Mouse (Mus musculus) kidney, adult 2 months (tissue): ENCODE results near the gene Ambp.

Source experiments
- CTCF ChIP-seq: fragments of 200-500 bp; conservative IDR thresholded peaks from 2 replicates; pipeline ENCODE4 v1.5.1; 2011; ENCODE audit warnings: low read depth, mild to moderate bottlenecking, control low read depth, low read length, moderate library complexity, mixed read lengths; ENCODE audit not compliant: insufficient read depth, insufficient read length
- POLR2A ChIP-seq: fragments of 200-500 bp; IDR thresholded peaks from one replicate; pipeline ENCODE4 v1.6.1; 2011; ENCODE audit warnings: low read depth, low read length, control low read depth

DNA sequence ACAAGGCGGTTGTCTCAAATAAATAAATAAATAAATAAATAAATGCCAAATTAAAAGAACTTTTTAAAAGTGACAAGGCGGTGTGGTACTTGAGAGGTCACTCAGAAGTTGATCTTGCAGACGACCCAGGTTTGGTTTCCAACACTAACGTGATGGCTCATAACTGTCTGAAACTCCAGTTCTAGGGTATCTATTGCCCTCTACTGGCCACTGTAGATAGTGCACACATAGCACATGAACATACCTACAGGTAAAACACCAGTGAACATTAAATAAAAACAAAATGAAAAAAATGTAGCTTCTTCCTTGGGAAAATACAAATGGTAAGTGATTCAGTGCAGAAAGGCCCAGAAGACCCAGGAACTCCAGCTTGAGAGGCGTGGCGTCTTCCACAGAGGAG is 7.3 kb downstream of the Ambp start:
- TF ChIP-seq CTCF (no peak), POLR2A (no peak)
